8 mouse cellular contexts compared by ENCODE assay signal in genomic region chr9:65587573-65588358, GRCm38 (mm10). TPM values are rescaled to one million over a fixed set of nuclear protein-coding genes. Genes with fewer than 3 reads are reported as not detected.
A peak's percentile ranks its signal among the peaks of the same experiment; 100 is the strongest.
DNase-seq lines count a peak whose midpoint lies in the region; ATAC-seq and TF ChIP-seq lines count a peak whose summit lies in the region.

No protein-coding gene starts in this region.

- TF ChIP-seq CTCF in testis, adult 2 months (IDR thresholded peaks at IDR 0.05; ENCODE audit: control insufficient read depth, insufficient read depth, insufficient replicate concordance, low read depth, low read length), result no peak

- ATAC-seq in cerebellum, adult (ENCODE audit: insufficient number of reproducible peaks, low FRiP score, low TSS enrichment), result peak; percentile 20; the same call in 1 of the 2 replicates
- peak; percentile 56 for ATAC-seq in granulocyte monocyte progenitor cell, adult 5-6 weeks (replicated peaks; ENCODE audit: poor library complexity, severe bottlenecking)
- ATAC-seq in limb, embryonic 13.5 days (ENCODE audit: low FRiP score, low read depth), result peak; percentile 28; the same call in 1 of the 2 replicates
- ATAC-seq in neural tube, embryonic 11.5 days (ENCODE audit: insufficient read depth, low FRiP score, low TSS enrichment), result no peak; the same call in 1 of the 2 replicates

- no peaks in the 10 kb centered on the region for H3K36me3 ChIP-seq in testis, adult 2 months (ENCODE audit: control insufficient read depth, insufficient read depth, low read length)
- H3K36me3 ChIP-seq in limb, embryonic 13.5 days, result peaks cover 27% of the 10 kb centered on the region
- peaks cover 7% of the 10 kb centered on the region; the same call in 1 of the 2 replicates for H3K36me3 ChIP-seq in neural tube, embryonic 11.5 days (ENCODE audit: control insufficient read depth, insufficient read depth, low read length)

- peak overlapping the region; percentile 72 for H3K9ac ChIP-seq in limb, embryonic 13.5 days
- H3K9ac ChIP-seq in neural tube, embryonic 11.5 days (ENCODE audit: low read length), result peak overlapping the region; percentile 58

- H3K27me3 ChIP-seq in testis, adult 2 months (ENCODE audit: control insufficient read depth, insufficient read depth, low read length), result no peaks in the 10 kb centered on the region
- no peaks in the 10 kb centered on the region for H3K27me3 ChIP-seq in limb, embryonic 13.5 days
- no peaks in the 10 kb centered on the region for H3K27me3 ChIP-seq in neural tube, embryonic 11.5 days (ENCODE audit: control insufficient read depth, insufficient read depth, low read length)

- TF ChIP-seq POLR2A in testis, adult 2 months (IDR thresholded peaks at IDR 0.05; ENCODE audit: control insufficient read depth, low read depth, low read length), result 0 out of 2 replicates have a peak, but pooled peaks have one; percentile 24

- no peaks in the 10 kb centered on the region for H3K9me3 ChIP-seq in limb, embryonic 13.5 days
- H3K9me3 ChIP-seq in neural tube, embryonic 11.5 days (ENCODE audit: control insufficient read depth, low read length), result no peaks in the 10 kb centered on the region

- no peak for DNase-seq in cerebellum, adult 9-11 months
- no peak for DNase-seq in testis, postnatal 14 days (ENCODE audit: low spot score)
- peak; percentile 58 for DNase-seq in neural tube, embryonic 11.5 days (ENCODE audit: low spot score)
- no peak for DNase-seq in adipocyte (ENCODE audit: low spot score)

- peaks cover 19% of the 10 kb centered on the region for H3K4me1 ChIP-seq in testis, adult 2 months (ENCODE audit: control insufficient read depth, insufficient read depth, low read length)
- H3K4me1 ChIP-seq in limb, embryonic 13.5 days, result peaks cover 32% of the 10 kb centered on the region
- H3K4me1 ChIP-seq in neural tube, embryonic 11.5 days (ENCODE audit: control insufficient read depth, insufficient read depth, low read length), result peaks cover 13% of the 10 kb centered on the region

- H3K4me3 ChIP-seq in testis, adult 2 months (ENCODE audit: control insufficient read depth, low read depth, low read length), result peak overlapping the region; percentile 77
- H3K4me3 ChIP-seq in limb, embryonic 13.5 days, result peak overlapping the region; percentile 62
- peak overlapping the region; percentile 56 for H3K4me3 ChIP-seq in neural tube, embryonic 11.5 days (ENCODE audit: low read depth, low read length)

- under 1% methylated on average over 64 of the region's 64 CpGs for WGBS in limb, embryonic 13.5 days
- WGBS in neural tube, embryonic 11.5 days, result under 1% methylated on average over 64 of the region's 64 CpGs

- H3K4me2 ChIP-seq in limb, embryonic 13.5 days (replicated peaks), result peak overlapping the region; percentile 97
- peak overlapping the region; percentile 91 for H3K4me2 ChIP-seq in neural tube, embryonic 11.5 days (ENCODE audit: low read depth)

- no peak overlapping the region for H3K27ac ChIP-seq in testis, adult 2 months (ENCODE audit: control insufficient read depth, insufficient read depth, low read depth, low read length)
- no peak overlapping the region for H3K27ac ChIP-seq in limb, embryonic 13.5 days
- no peak overlapping the region for H3K27ac ChIP-seq in neural tube, embryonic 11.5 days (ENCODE audit: low read depth, low read length)

RNA-seq across cellular contexts. Expression of gene Pif1, which starts 0.8 kb away (rescaled TPM):
- polyA plus RNA-seq in testis, adult 2 months (2012; rRNA removed), result 0.40 and 0.79 TPM in 2 replicates
- total RNA-seq in granulocyte monocyte progenitor cell, adult 5-6 weeks (2014; fragmentation: Nextera tagmentation), result 5.3 and 5.4 TPM in 2 replicates
- 8.7 and 13.2 TPM in 2 replicates for total RNA-seq in granulocyte monocyte progenitor cell, adult 5-6 weeks (2017)
- 15.1 and 16.0 TPM in 2 replicates for polyA plus RNA-seq in limb, embryonic 13.5 days (2015; fragmentation: Nextera tagmentation; extraction: Ambion mirVana)
- 10.2 and 11.1 TPM in 2 replicates for polyA plus RNA-seq in neural tube, embryonic 11.5 days (2014; fragmentation: Nextera tagmentation; extraction: Ambion mirVana)

RNA-seq across cellular contexts. Expression of gene Plekho2, which starts 7.9 kb away (rescaled TPM):
- 67.0 and 72.5 TPM in 2 replicates for polyA plus RNA-seq in testis, adult 2 months (2012; rRNA removed)
- total RNA-seq in granulocyte monocyte progenitor cell, adult 5-6 weeks (2014; fragmentation: Nextera tagmentation), result 15.4 and 20.2 TPM in 2 replicates
- total RNA-seq in granulocyte monocyte progenitor cell, adult 5-6 weeks (2017), result 7.1 and 12.6 TPM in 2 replicates
- 13.9 and 16.2 TPM in 2 replicates for polyA plus RNA-seq in limb, embryonic 13.5 days (2015; fragmentation: Nextera tagmentation; extraction: Ambion mirVana)
- polyA plus RNA-seq in neural tube, embryonic 11.5 days (2014; fragmentation: Nextera tagmentation; extraction: Ambion mirVana), result 10.5 and 13.3 TPM in 2 replicates

RNA-seq across cellular contexts. Expression of gene Rbpms2, which starts 41.7 kb away (rescaled TPM):
- polyA plus RNA-seq in testis, adult 2 months (2012; rRNA removed), result 11.5 and 14.1 TPM in 2 replicates
- total RNA-seq in granulocyte monocyte progenitor cell, adult 5-6 weeks (2014; fragmentation: Nextera tagmentation), result 7.5 TPM in 1 of 2 replicates, not detected in the other
- total RNA-seq in granulocyte monocyte progenitor cell, adult 5-6 weeks (2017), result 0.67 TPM in 1 of 2 replicates, not detected in the other
- polyA plus RNA-seq in limb, embryonic 13.5 days (2015; fragmentation: Nextera tagmentation; extraction: Ambion mirVana), result 15.3 and 16.1 TPM in 2 replicates
- polyA plus RNA-seq in neural tube, embryonic 11.5 days (2014; fragmentation: Nextera tagmentation; extraction: Ambion mirVana), result 20.4 and 20.7 TPM in 2 replicates
